Mouse (Mus musculus) CH12.LX (cell line): ENCODE measurements around the gene Cerkl. TPM values are rescaled to one million over a fixed set of nuclear protein-coding genes. Genes with fewer than 3 reads are reported as not detected.

Experiments used
- DNase-seq: peaks from one replicate; pipeline ENCODE4 v3.0.0-alpha.2; 2013; ENCODE audit errors: extremely low read depth
- H3K27ac ChIP-seq: 2 replicates; pipeline ENCODE4 v1.5.1; 2012; ENCODE audit warnings: low read depth, mild to moderate bottlenecking, control low read depth, moderate library complexity; ENCODE audit not compliant: insufficient read depth
- H3K27me3 ChIP-seq: replicated peaks from 2 replicates; pipeline ENCODE3; 2012; ENCODE audit warnings: inconsistent platforms
- H3K36me3 ChIP-seq, 2 experiments: replicated peaks in 1 of 2; 2 replicates each; pipeline versions ENCODE3 to v1.6.1; 2012; ENCODE audit warnings: inconsistent platforms in 1 of 2, low read length in 1 of 2, mild to moderate bottlenecking in 1 of 2, mixed read lengths in 1 of 2, moderate library complexity in 1 of 2; ENCODE audit not compliant: control insufficient read depth in 1 of 2, insufficient read depth in 1 of 2
- H3K4me1 ChIP-seq, 2 experiments: 2 replicates each; pipeline ENCODE4 v1.6.1; 2012; ENCODE audit warnings: inconsistent platforms in 1 of 2, moderate library complexity in 1 of 2; ENCODE audit not compliant: insufficient read depth in 2 of 2, control insufficient read depth in 1 of 2
- H3K4me2 ChIP-seq: 2 replicates; pipeline ENCODE4 v1.6.1; 2012; ENCODE audit warnings: low read depth, mild to moderate bottlenecking, control low read depth; ENCODE audit not compliant: poor library complexity, insufficient read depth, severe bottlenecking
- H3K4me3 ChIP-seq, 3 experiments: fragments of 150-350 bp in 1 of 3; sonication (generic) in 1 of 3; replicated peaks in 1 of 3; 2 replicates each; pipeline versions ENCODE3 to v1.5.1; 2011 to 2012; ENCODE audit warnings: low read depth in 2 of 3, low read length in 2 of 3, mild to moderate bottlenecking in 2 of 3, moderate library complexity in 2 of 3, control low read depth in 1 of 3, improper control_type of control experiment in 1 of 3, inconsistent platforms in 1 of 3, mixed read lengths in 1 of 3; ENCODE audit not compliant: poor library complexity in 1 of 3
- H3K79me2 ChIP-seq: replicated peaks from 2 replicates; pipeline ENCODE4 v1.6.1; 2012; ENCODE audit warnings: mild to moderate bottlenecking, moderate library complexity; ENCODE audit not compliant: control insufficient read depth, poor library complexity, insufficient read depth, severe bottlenecking; ENCODE audit errors: extremely low read depth
- H3K9ac ChIP-seq: 2 replicates; pipeline ENCODE4 v1.6.1; 2012; ENCODE audit warnings: low read depth, mild to moderate bottlenecking, control low read depth, moderate library complexity; ENCODE audit not compliant: insufficient read depth
- H3K9me3 ChIP-seq: replicated peaks from 2 replicates; pipeline ENCODE3; 2012; ENCODE audit warnings: low read length, inconsistent platforms, mixed read lengths
- BHLHE40 ChIP-seq: IDR thresholded peaks from 2 replicates; pipeline ENCODE4 v1.6.1; 2011; ENCODE audit warnings: mild to moderate bottlenecking, low read depth, low read length, improper control_type of control experiment
- CTCF ChIP-seq, 2 experiments: IDR thresholded peaks in 1 of 2; conservative IDR thresholded peaks in 1 of 2; 2 replicates each; pipeline ENCODE4 v1.5.1; 2011 to 2012; ENCODE audit warnings: low read depth in 2 of 2, low read length in 2 of 2, improper control_type of control experiment in 1 of 2, inconsistent platforms in 1 of 2, mild to moderate bottlenecking in 1 of 2, moderate library complexity in 1 of 2
- GABPA ChIP-seq: IDR thresholded peaks from 2 replicates; pipeline ENCODE4 v1.6.1; 2012; ENCODE audit warnings: low read depth, low read length, improper control_type of control experiment, inconsistent platforms; ENCODE audit not compliant: insufficient replicate concordance
- HCFC1 ChIP-seq: IDR thresholded peaks from 2 replicates; pipeline ENCODE4 v1.6.1; 2012; ENCODE audit warnings: low read depth, mild to moderate bottlenecking, inconsistent platforms, low read length, improper control_type of control experiment
- IRF4 ChIP-seq: IDR thresholded peaks from 2 replicates; pipeline ENCODE4 v1.6.1; 2014; ENCODE audit warnings: low read depth, mild to moderate bottlenecking, inconsistent platforms, low read length, improper control_type of control experiment
- JUN ChIP-seq: IDR thresholded peaks from 2 replicates; pipeline ENCODE4 v1.6.1; 2011; ENCODE audit warnings: low read depth, mild to moderate bottlenecking, low read length, improper control_type of control experiment, moderate library complexity; ENCODE audit not compliant: insufficient read depth
- KAT2A ChIP-seq: IDR thresholded peaks from 2 replicates; pipeline ENCODE4 v1.6.1; 2012; ENCODE audit warnings: low read length, improper control_type of control experiment, inconsistent platforms; ENCODE audit not compliant: insufficient replicate concordance
- MAFK ChIP-seq: IDR thresholded peaks from 2 replicates; pipeline ENCODE4 v1.6.1; 2011; ENCODE audit warnings: low read length, improper control_type of control experiment; ENCODE audit not compliant: insufficient replicate concordance
- MAZ ChIP-seq: IDR thresholded peaks from 2 replicates; pipeline ENCODE4 v1.6.1; 2012; ENCODE audit warnings: low read depth, mild to moderate bottlenecking, inconsistent platforms, low read length, improper control_type of control experiment, moderate library complexity
- PAX5 ChIP-seq: IDR thresholded peaks from 2 replicates; pipeline ENCODE4 v1.6.1; 2012; ENCODE audit warnings: low read length, inconsistent platforms, mixed read lengths
- POLR2A ChIP-seq: IDR thresholded peaks from 2 replicates; pipeline ENCODE4 v1.6.1; 2011; ENCODE audit warnings: low read depth, mild to moderate bottlenecking, improper control_type of control experiment, low read length
- POLR2AphosphoS2 ChIP-seq: IDR thresholded peaks from 2 replicates; pipeline ENCODE4 v1.6.1; 2011; ENCODE audit warnings: low read depth, low read length, improper control_type of control experiment
- TBP ChIP-seq: conservative IDR thresholded peaks from 2 replicates; pipeline ENCODE4 v1.6.1; 2011; ENCODE audit warnings: low read depth, low read length, improper control_type of control experiment
- UBTF ChIP-seq: IDR thresholded peaks from 2 replicates; pipeline ENCODE4 v1.6.1; 2012; ENCODE audit warnings: low read depth, mild to moderate bottlenecking, inconsistent platforms, low read length, improper control_type of control experiment, moderate library complexity
- dilution Hi-C: fragments of 300-500 bp; cut with MboI; formaldehyde crosslinking; loops from 2 replicates; pipeline ENCODE4 v1.14.3; 2020; ENCODE audit warnings: low sequenced_read_pairs; ENCODE audit not compliant: extremely low pct_unique_long_range_greater_than_20kb, extremely low pct_ligation_motif_present
- in situ Hi-C: fragments of 300-500 bp; cut with MboI; formaldehyde crosslinking; loops from 3 replicates; pipeline ENCODE4 v1.14.3; 2019; ENCODE audit warnings: low sequenced_read_pairs, low pct_ligation_motif_present, low pct_unique_long_range_greater_than_20kb, mixed read lengths
- polyA plus RNA-seq: library from polyadenylated mRNA; unstranded; fragments of >175 nt; gene quantifications from 2 replicates; pipeline ENCODE4 v1.2.1, GENCODE M21; 2012; ENCODE audit warnings: low read depth; ENCODE audit not compliant: insufficient read length
- total RNA-seq, 2 experiments: library from RNA; depleted of rRNA; stranded (reverse); fragments of 300-350 nt in 1 of 2; fragments of >200 nt in 1 of 2; gene quantifications; 2 replicates each; pipeline ENCODE4 v1.2.3; 2012 to 2014

The Cerkl gene
- total and polyA plus RNA-seq, 3 experiments, result 10.9 to 19.6 (median 15.6) TPM

DNA sequence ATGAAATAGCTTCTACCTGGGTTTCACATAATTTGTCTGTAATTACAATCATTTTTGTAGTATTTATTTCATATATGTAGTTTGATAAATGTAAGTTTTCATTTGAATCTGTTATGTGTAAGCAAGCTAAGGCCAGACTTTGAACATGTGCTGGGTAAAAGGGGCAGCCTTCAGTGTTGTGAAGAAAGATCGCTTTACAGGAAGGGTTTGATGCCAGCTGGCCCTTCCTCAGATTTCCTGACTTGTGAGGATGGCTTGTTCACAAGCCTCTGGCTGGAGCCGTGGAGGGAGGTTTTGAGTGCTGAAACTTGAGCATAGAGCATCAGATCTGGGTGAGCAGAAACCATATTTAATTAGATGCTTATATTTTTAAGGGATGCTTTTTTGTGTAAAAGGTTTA lies 128.5 kb downstream of the Cerkl start:
- H3K9me3 ChIP-seq, result no peaks in the 10 kb centered on the region
- dilution Hi-C loops, result no loop called here
- H3K9ac ChIP-seq, result no peak overlapping the region
- DNase-seq, result no peak
- H3K4me2 ChIP-seq, result no peak overlapping the region
- peaks cover 56 to 66% of the 10 kb centered on the region in 2 experiments for H3K36me3 ChIP-seq
- H3K79me2 ChIP-seq, result peaks cover 3% of the 10 kb centered on the region
- H3K4me1 ChIP-seq, result no peaks in the 10 kb centered on the region
- TF ChIP-seq POLR2A (0 out of 2 replicates have a peak, but pooled peaks have one; percentile 9), POLR2AphosphoS2 (peak; percentile 72; the same call in 1 of the 2 replicates), GABPA (no peak), PAX5 (no peak)
- H3K27ac ChIP-seq, result no peak overlapping the region
- H3K27me3 ChIP-seq, result no peaks in the 10 kb centered on the region
- no peak overlapping the region for H3K4me3 ChIP-seq
- in situ Hi-C loops, result no loop called here

DNA sequence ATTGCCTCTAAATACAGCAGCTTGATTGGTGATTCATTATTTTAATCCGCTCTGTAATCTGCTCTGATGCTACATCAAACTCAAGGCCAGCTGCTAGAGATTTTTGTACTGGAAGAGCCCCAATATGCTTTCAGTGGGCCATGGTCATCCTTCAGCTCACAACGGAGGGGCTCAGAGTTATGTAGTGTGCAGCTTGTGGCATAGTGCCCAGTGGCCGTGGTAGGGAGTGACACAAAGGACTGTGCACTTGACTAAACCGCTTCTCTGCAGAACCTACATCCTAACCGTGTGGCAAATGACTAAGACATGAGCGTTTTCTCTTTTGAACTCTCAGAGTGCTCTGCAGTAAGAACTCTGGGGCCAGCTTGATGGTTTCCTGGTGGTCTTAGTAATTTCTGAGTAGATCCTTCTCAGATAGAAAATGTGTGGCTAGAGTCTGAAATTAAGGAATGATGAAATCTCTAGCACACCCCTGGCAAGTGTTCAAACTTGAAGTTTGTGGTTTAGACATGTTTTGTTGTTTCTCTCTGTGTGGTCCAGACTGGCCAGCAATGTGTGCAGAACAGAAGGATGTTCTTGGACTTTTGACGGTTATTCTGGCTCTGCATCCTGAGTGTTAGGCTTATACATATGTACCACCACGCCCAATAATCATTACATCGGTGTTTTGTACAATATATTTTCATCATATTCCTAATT lies 140.3 kb downstream of the Cerkl start:
- peaks cover 0 to 22% of the 10 kb centered on the region in 2 experiments; a peak in 3 of 4 replicates for H3K4me1 ChIP-seq
- H3K9ac ChIP-seq, result no peak overlapping the region
- dilution Hi-C loops (no loop called here), in situ Hi-C loops (no loop called here)
- peak overlapping the region; percentile 42; the same call in 1 of the 2 replicates for H3K27ac ChIP-seq
- no peaks in the 10 kb centered on the region for H3K9me3 ChIP-seq
- H3K27me3 ChIP-seq, result no peaks in the 10 kb centered on the region
- DNase-seq, result no peak
- no peak overlapping the region for H3K4me3 ChIP-seq
- H3K79me2 ChIP-seq, result peaks cover 1% of the 10 kb centered on the region
- no peak overlapping the region for H3K4me2 ChIP-seq
- peaks cover 66 to 88% of the 10 kb centered on the region in 2 experiments for H3K36me3 ChIP-seq
- TF ChIP-seq IRF4 (no peak), POLR2AphosphoS2 (no peak), JUN (no peak), MAZ (no peak), BHLHE40 (no peak), HCFC1 (no peak), KAT2A (no peak)

DNA sequence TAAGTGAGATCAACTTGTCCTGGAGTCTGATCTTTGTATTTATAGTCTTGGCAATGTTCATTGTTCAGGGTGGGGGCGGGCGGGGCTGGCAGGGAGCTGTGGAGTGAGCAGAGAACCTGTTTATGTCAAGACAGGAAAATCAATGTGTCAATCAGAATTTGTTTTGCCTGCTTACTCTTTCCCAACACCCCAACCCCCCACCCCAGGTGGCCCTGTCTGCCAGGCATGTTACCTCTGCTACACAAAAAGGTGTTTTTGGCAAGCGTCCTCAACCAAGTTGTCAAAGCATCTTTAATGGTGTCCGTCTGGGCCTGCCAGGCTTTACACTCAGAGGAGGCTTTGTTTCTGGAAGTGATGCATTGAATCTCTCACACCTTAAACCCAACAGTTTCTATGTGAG lies 141.5 kb downstream of the Cerkl start:
- no peak overlapping the region for H3K4me3 ChIP-seq
- peaks cover 67 to 92% of the 10 kb centered on the region in 2 experiments for H3K36me3 ChIP-seq
- peaks cover 0 to 22% of the 10 kb centered on the region in 2 experiments; a peak in 3 of 4 replicates for H3K4me1 ChIP-seq
- TF ChIP-seq UBTF (no peak), MAFK (no peak), CTCF (conservative IDR thresholded peaks at IDR 0.05 in 1 of 2, IDR thresholded peaks at IDR 0.05 in 1 of 2; ENCODE audit: low read depth in 2 of 2, low read length in 2 of 2) (no peak), TBP (no peak)
- no peaks in the 10 kb centered on the region for H3K27me3 ChIP-seq
- no peak overlapping the region for H3K9ac ChIP-seq
- in situ Hi-C loops, result no loop called here
- no peak overlapping the region for H3K4me2 ChIP-seq
- no peak overlapping the region for H3K27ac ChIP-seq
- no peaks in the 10 kb centered on the region for H3K9me3 ChIP-seq
- peaks cover 1% of the 10 kb centered on the region for H3K79me2 ChIP-seq
- DNase-seq, result no peak
- dilution Hi-C loops, result no loop called here
